ENCODE assay signal across 21 mouse cellular contexts in genomic region chr1:161826677-161827076, GRCm38 (mm10). TPM values are rescaled to one million over a fixed set of nuclear protein-coding genes. Genes with fewer than 3 reads are reported as not detected.
"Had no signal": no experiment of that assay in that cellular context is flagged by ENCODE, and none has a peak within 500 bp of the region (broad histone marks: within the 10 kb centered on the region; RNA-seq: fewer than 3 reads in every experiment).

No protein-coding gene starts in this region.

- DNase-seq: kidney, adult 8-10 months; kidney, postnatal 10 days; kidney, postnatal 36 days; liver, embryonic 13.5 days; lung, adult 2 months; lung, postnatal 14 days; lung, postnatal 4 days; midbrain, embryonic 14.5 days; right cerebral cortex, adult 18-20 months; right cerebral cortex, postnatal 14 days; right cerebral cortex, postnatal 4 days; thymus, adult 18-20 months; thymus, postnatal 4 days had no signal

- H3K9ac ChIP-seq: kidney, embryonic 15.5 days; liver, embryonic 13.5 days; stomach, embryonic 15.5 days had no signal

- H3K4me1 ChIP-seq: kidney, embryonic 15.5 days; liver, embryonic 13.5 days; stomach, embryonic 15.5 days had no signal

- H3K4me3 ChIP-seq: kidney, embryonic 15.5 days; liver, embryonic 13.5 days; stomach, embryonic 15.5 days had no signal

- H3K9me3 ChIP-seq: kidney, embryonic 15.5 days; liver, embryonic 13.5 days; stomach, embryonic 15.5 days had no signal

- H3K27me3 ChIP-seq: kidney, embryonic 15.5 days; liver, embryonic 13.5 days; stomach, embryonic 15.5 days had no signal

- H3K27ac ChIP-seq: kidney, embryonic 15.5 days; liver, embryonic 13.5 days; stomach, embryonic 15.5 days had no signal

- H3K4me2 ChIP-seq: kidney, embryonic 15.5 days; liver, embryonic 13.5 days; midbrain, embryonic 11.5 days; stomach, embryonic 15.5 days had no signal

RNA-seq across cellular contexts. Expression of gene Fasl, which starts 38.4 kb away (rescaled TPM):
- total RNA-seq: layer of hippocampus, postnatal 14 days; left cerebral cortex, postnatal 25 days had no signal
- polyA plus RNA-seq: kidney, embryonic 15.5 days; limb, embryonic 11.5 days; liver, embryonic 13.5 days; lung, embryonic 16.5 days; midbrain, embryonic 14.5 days; neural tube, embryonic 11.5 days; stomach, embryonic 15.5 days had no signal
